Mouse (Mus musculus): ENCODE results near the gene Inha. TPM values are rescaled to one million over a fixed set of nuclear protein-coding genes. Genes with fewer than 3 reads are reported as not detected.
A peak's percentile ranks its signal among the peaks of the same experiment; 100 is the strongest.

The Inha gene
- total RNA-seq, 2 experiments from 2014 or later: 6.0 to 7.8 TPM

DNA sequence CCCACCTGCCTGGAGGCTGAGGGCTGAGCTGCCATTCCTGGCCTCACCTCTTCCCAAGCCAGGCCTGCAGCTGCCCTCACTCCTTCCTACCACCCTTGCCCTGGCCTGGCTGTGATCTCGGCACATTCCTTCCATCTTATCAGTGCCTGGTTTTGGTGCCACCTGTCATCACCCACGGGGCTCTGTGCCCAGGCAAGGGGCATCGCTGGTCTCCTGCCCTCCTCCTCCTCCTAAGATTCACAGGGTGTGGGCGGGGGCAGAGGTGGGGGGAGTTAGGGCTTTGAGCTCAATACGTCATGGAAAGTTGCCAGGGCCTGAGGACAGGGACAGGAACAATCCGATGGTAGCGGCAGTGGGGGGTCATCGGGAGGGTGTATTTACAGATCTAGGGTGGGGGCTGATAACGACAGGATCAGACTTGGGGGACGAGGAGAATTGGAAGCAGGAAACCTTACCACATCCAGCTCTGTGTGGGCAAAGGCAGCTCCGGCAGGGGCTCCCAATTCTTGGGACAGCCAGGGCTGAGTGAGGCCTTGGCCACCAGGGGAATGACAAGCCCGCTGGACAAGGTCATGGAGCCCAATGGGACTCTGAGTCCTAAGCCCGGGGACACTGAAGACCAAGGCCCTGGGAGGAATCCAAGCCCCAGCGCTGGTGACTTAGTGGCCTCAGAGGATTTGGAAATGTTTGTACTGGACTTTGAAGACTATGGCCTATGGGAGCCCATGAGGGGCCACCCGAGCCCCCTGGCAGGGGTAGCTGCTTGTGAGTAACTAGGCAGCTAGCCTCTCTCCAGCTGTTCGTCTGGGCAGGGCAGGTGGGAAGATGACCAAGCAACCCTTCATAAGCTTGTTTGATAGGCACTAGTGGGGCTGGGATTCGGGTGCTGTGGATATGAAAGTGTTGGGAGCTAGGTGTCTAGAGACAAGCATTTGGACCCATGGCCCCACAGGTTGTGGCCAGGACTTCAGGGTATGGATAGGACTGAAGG lies 42.7 kb downstream of the Inha start:
- intact Hi-C loops (cut with DNase I): no loop called here
- peak; percentile 67 to 78 for DNase-seq

DNA sequence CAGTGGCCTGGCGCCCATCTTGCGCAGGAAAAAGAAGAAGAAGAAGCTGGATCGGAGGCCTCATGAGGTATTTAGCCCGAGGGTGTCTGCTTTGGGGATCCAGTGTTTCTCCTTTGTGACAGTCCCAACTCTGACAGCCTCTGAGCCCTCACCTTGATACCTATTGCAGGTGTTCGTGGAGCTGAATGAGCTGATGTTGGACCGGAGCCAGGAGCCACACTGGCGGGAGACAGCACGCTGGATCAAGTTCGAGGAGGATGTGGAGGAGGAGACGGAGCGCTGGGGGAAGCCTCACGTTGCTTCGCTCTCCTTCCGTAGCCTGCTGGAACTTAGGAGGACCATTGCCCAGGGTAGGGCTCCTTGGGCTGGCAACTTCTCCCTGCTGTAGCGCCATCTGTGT lies 43.7 kb downstream of the Inha start:
- DNase-seq: no peak
- intact Hi-C loops (cut with DNase I): no loop called here

DNA sequence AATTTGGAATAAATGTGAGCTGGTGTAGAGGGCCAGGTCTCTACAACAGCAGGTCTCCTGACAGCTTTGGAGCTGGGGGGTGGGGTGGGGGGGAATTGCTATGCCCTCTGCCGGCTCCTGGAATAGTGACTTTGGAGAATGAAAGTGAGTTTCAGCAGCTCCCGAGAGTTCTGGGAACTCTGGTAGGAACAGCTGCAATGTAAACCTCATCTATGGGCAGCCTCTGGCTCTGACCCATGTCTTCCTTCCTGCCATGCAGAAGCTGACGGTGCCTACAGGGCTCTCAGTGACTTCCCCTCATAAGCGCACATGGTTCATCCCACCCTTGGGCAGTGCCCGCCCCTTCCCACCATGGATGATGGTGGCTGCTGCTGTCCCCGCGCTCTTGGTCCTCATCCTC lies 48.8 kb downstream of the Inha start:
- no peak for DNase-seq
- intact Hi-C loops (cut with DNase I): loop anchor here (5.0 kb wide), 2 partner anchors 42 to 58 kb away; no protein-coding TSS in a partner anchor

DNA sequence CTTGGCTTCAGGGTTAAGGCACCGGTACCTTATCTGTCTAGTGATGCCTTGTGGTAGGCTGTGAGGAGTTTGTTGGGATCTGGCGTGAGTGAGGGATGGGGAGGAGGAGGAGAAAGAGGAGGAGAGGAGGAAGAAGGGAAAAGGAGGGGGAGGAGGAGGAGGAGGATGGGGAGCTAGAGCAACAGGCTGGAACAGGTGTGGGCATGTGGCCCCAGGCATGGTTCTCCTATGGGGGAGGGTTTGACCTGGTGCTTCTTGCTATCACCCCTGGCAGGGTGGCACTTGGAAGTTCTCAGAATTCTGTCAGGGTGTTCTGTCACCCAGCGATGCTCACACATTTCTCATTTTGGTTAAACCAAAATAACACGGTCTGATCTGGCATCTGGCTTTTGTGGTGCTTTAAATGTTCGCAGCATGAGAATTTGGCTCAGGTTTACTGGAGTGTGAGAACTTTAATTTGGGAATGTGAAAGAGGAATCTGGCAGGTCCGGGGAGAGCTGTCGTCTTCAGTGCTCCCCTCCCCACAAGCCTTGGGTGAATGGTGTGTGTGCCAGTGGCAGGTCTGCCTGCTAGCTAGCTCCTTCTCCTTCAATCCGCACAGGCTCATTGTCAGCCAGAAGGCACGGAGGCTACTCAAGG lies 49.4 kb downstream of the Inha start:
- intact Hi-C loops (cut with DNase I): loop anchor here (5.0 kb wide), 2 partner anchors 41 to 59 kb away; no protein-coding TSS in a partner anchor
- DNase-seq: no peak

DNA sequence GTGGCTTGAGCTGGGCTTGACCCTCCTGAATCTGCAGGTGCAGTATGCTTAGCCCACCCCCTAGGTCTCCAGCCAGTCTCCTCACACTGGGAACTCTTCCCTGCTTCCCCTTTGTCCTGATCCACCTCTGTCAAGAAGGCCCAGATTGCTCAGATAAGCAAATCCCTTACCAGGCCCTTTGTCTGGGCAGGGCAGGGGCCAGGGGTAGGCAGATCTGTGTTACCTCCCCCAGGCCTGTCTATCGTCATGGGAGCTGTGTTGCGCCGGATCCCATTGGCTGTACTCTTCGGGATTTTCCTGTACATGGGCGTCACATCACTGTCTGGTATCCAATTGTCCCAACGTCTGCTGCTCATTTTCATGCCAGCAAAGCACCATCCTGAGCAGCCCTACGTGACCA lies 50.2 kb downstream of the Inha start:
- DNase-seq: no peak
- intact Hi-C loops (cut with DNase I): loop anchor here (5.0 kb wide), 2 partner anchors 40 to 60 kb away; no protein-coding TSS in a partner anchor

DNA sequence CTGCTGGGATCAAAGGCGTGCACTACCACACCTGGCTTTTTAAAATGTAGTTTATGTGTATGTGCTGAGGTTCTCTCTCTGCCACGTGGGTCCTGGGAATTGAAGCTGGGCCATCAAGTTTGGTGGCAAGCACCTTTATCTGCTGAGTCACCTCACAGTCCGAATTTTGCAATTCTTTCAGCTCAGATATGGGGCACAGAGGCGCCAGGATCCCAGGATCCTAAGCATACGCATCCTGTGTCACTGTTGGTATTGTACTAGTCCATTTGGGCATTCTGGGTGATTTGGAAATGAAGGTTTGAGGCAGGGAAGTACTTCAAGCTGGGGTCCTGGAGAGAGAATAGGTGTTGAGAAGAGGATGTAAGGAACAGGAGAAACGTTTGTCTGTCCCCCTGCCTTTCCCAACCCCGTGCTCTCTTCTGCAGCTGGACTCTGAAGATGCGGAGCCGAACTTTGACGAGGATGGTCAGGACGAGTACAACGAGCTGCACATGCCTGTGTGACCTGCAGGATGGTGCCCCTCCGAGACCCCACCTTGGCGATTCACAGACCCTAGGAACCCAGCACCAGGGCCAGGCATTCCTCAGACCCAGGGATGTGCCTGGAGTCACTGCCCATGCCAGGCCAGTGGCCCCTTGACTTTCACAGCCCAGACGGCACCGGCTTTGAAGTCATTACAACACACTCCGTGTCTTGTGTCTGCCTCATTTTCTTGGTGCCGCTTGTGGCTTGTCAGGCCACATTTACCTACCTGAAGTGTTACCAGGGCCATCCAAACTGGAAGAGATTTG lies 51.7 kb downstream of the Inha start:
- DNase-seq: no peak
- intact Hi-C loops (cut with DNase I): loop anchor here (1.0 to 5.0 kb wide), 3 partner anchors 39 to 81 kb away; no protein-coding TSS in a partner anchor

DNA sequence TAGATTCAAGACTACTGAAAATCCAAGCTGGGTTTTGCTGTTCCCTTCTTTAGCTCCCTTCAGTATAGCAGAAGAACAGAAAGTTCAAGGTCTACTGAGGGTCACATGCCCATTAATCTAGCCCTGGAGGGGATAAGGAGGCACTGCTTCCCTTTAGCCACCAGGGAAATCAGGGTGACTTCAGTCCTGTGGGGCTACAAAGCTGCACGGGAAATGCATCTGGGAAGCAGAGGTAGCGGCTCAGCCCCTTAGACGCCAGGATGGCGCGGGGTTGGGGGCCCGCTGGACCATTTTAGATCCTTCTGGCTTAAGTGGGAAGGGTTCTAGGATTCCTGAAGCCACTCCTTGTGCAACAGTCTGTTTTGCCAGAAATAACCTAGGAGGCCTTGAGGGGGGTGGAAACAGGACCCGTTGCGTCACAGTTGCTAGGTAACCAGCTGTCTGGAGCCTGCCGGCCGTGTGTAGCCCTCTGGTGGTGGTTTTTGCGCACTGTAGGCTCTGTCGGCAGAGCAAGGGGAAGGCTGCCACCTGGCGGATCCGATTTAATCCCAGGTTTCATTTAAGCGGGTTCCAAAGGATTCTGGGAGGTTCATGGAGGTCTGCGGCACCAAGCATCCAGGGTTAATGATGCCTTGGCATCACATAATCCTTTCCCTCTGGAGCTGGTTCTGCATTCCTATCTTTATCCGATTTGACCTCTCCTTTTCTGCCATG lies 52.5 kb downstream of the Inha start:
- intact Hi-C loops (cut with DNase I): loop anchor here (1.0 to 5.0 kb wide), 3 partner anchors 38 to 82 kb away; no protein-coding TSS in a partner anchor
- DNase-seq: peak; percentile 92 to 96

Other genes with a start within 250 kb of the Inha start
- gene Ptprn, start 242.6 kb upstream of the Inha start, total RNA-seq (2021): under 1 TPM; 0.44 to 0.60 TPM
- not detected for gene Resp18, start 228.7 kb upstream of the Inha start, total RNA-seq (2021)
- gene Dnpep, start 189.1 kb upstream of the Inha start, total RNA-seq (2021): 10 to 100 TPM; 85.6 to 88.5 TPM
- 1,000 to 10,000 TPM; 1,039 to 1,057 TPM for gene Des, start 146.7 kb upstream of the Inha start, total RNA-seq (2021)
- 100 to 1,000 TPM; 125 to 126 TPM for gene Speg, start 131.8 kb upstream of the Inha start, total RNA-seq (2021)
- 10 to 100 TPM; 32.3 to 32.5 TPM for gene Gmppa, start 71.1 kb upstream of the Inha start, total RNA-seq (2021)
- gene Asic4, start 56.6 kb upstream of the Inha start, total RNA-seq (2021): not detected
- gene Chpf, start 27.8 kb upstream of the Inha start, total RNA-seq (2021): 10 to 100 TPM; 29.5 to 30.1 TPM
- under 1 TPM; 0.26 to 0.88 TPM for gene Tmem198, start 27.5 kb upstream of the Inha start, total RNA-seq (2021)
- gene Obsl1, start 625 bp upstream of the Inha start, total RNA-seq (2021): 100 to 1,000 TPM; 166 to 172 TPM
- gene Stk11ip, start 14.5 kb downstream of the Inha start, total RNA-seq (2021): 10 to 100 TPM; 10.3 to 13.9 TPM
- gene Slc4a3, start 39.2 kb downstream of the Inha start, total RNA-seq (2021): 100 to 1,000 TPM; 172 to 178 TPM